Mouse (Mus musculus) erythroblast, embryonic 14.5 days (primary cell): Measurements from ENCODE around the gene U2af2.

Experiments used
- GATA1 ChIP-seq: IDR thresholded peaks from 2 replicates; pipeline ENCODE4 v1.6.1; 2012; ENCODE audit warnings: low read length, inconsistent platforms, mixed read lengths
- TAL1 ChIP-seq: IDR thresholded peaks from 3 replicates; pipeline ENCODE4 v1.6.1; 2012; ENCODE audit warnings: low read length, inconsistent platforms, mixed read lengths

DNA sequence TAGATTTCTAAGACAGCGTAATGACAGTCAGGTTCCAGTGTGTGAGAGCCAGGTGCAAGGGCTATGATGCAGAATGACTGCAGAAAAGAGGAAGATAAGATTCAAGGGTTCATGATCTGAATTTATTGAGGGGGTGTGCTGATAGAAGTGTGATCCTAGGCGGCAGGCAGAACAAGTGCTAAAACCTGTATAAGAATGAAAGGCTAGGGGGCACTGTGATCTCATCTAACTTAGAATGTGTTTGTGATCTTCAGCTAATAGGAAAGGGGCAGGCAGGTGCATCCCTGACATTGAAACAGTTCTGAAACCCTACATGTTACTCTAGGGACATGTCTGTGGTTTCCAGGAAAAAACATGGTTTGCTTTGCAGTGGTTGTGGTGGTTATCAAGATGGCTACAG lies 15.8 kb upstream of the U2af2 start:
- TF ChIP-seq TAL1 (no peak), GATA1 (no peak)
